Mouse (Mus musculus): ENCODE results near the gene Usf2. TPM values are rescaled to one million over a fixed set of nuclear protein-coding genes. Genes with fewer than 3 reads are reported as not detected.

Usf2 gene
- polyA plus RNA-seq, 1 experiment from 2014 or later, result 21.9 TPM

- no peak overlapping the region for H3K27ac ChIP-seq
- H3K9me3 ChIP-seq (replicated peaks; ENCODE audit: low read length), result no peaks in the 10 kb centered on the region
- peak overlapping the region; percentile 59 for H3K4me2 ChIP-seq (ENCODE audit: low read length)
- H3K4me3 ChIP-seq (replicated peaks; ENCODE audit: low read depth, low read length), result peak overlapping the region; percentile 17; the same call in 1 of the 2 replicates
- TF ChIP-seq CTCF (IDR thresholded peaks at IDR 0.05; ENCODE audit: low read depth), result peak; percentile 11; the same call in 1 of the 2 replicates
- no peak overlapping the region for H3K9ac ChIP-seq (ENCODE audit: low read depth, low read length)
- H3K4me1 ChIP-seq (replicated peaks; ENCODE audit: insufficient read depth, low read length), result 0 out of 2 replicates have a peak, but pooled peaks cover 8% of the 10 kb centered on the region
- peak; percentile 71 for DNase-seq (ENCODE audit: low spot score)
- ATAC-seq (replicated peaks; ENCODE audit: low FRiP score, low read depth), result peak; percentile 61
- no peaks in the 10 kb centered on the region for H3K36me3 ChIP-seq (ENCODE audit: insufficient read depth, low read length)
- WGBS, result 2% methylated on average over 26 of the region's 26 CpGs
- no peaks in the 10 kb centered on the region for H3K27me3 ChIP-seq (ENCODE audit: insufficient read depth, low read length)
These were observed 48.2 kb downstream of the Usf2 start for GRCm38 (mm10) chr7:30908277-30908991.

DNA sequence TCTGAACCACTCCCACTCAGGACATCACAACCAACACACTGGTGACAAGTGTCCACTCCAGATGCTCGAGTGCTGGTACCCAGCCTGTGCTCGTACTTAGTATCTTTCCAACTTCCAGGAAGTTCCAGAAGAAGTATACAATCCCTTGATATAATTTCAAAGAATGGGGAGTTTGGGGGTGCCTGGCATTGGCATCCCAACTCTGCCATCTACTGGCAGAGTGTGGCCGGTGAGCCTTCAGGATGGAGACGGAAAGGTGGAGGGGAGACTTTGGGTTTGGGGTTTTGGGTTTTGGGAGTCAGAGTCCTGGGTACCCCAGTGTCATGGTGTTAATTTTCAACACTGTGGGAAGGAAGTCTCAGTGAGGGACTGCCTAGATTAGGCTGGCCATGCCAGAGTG, 52.6 kb downstream of the Usf2 start:
- ATAC-seq (replicated peaks; ENCODE audit: low FRiP score, low read depth) (no peak), DNase-seq (ENCODE audit: low spot score) (peak; percentile 29)
- WGBS, result 42% methylated on average over 4 of the region's 4 CpGs
- Histone ChIP-seq H3K36me3 (ENCODE audit: insufficient read depth, low read length) (no peaks in the 10 kb centered on the region), H3K9ac (ENCODE audit: low read depth, low read length) (no peak overlapping the region), H3K27me3 (ENCODE audit: insufficient read depth, low read length) (no peaks in the 10 kb centered on the region), H3K4me3 (replicated peaks; ENCODE audit: low read depth, low read length) (no peak overlapping the region), H3K9me3 (replicated peaks; ENCODE audit: low read length) (no peaks in the 10 kb centered on the region), H3K4me1 (replicated peaks; ENCODE audit: insufficient read depth, low read length) (peaks cover 8% of the 10 kb centered on the region; the same call in 1 of the 2 replicates), H3K4me2 (ENCODE audit: low read length) (no peak overlapping the region), H3K27ac (no peak overlapping the region)
- TF ChIP-seq CTCF (IDR thresholded peaks at IDR 0.05; ENCODE audit: low read depth), result peak; percentile 73

Other genes starting within 250 kb of the Usf2 start
- 4.6 and 5.0 TPM in 2 replicates for gene Atp4a, start 244.6 kb downstream of the Usf2 start, polyA plus RNA-seq (2015; fragmentation: Nextera tagmentation; extraction: Ambion mirVana)
- gene Tmem147, start 227.3 kb downstream of the Usf2 start, polyA plus RNA-seq (2015; fragmentation: Nextera tagmentation; extraction: Ambion mirVana), result 320 and 325 TPM in 2 replicates
- 0.15 and 0.32 TPM in 2 replicates for gene Gapdhs, start 213.1 kb downstream of the Usf2 start, polyA plus RNA-seq (2015; fragmentation: Nextera tagmentation; extraction: Ambion mirVana)
- 2.4 and 2.5 TPM in 2 replicates for gene Sbsn, start 205.3 kb downstream of the Usf2 start, polyA plus RNA-seq (2015; fragmentation: Nextera tagmentation; extraction: Ambion mirVana)
- gene Dmkn, start 193.0 kb downstream of the Usf2 start, polyA plus RNA-seq (2015; fragmentation: Nextera tagmentation; extraction: Ambion mirVana), result 1.7 and 2.7 TPM in 2 replicates
- gene Krtdap, start 168.9 kb downstream of the Usf2 start, polyA plus RNA-seq (2015; fragmentation: Nextera tagmentation; extraction: Ambion mirVana), result 1.4 and 3.4 TPM in 2 replicates
- 0.06 and 0.16 TPM in 2 replicates for gene Ffar2, start 133.0 kb downstream of the Usf2 start, polyA plus RNA-seq (2015; fragmentation: Nextera tagmentation; extraction: Ambion mirVana)
- 0.20 TPM in 1 of 2 replicates, not detected in the other for gene Ffar3, start 100.6 kb downstream of the Usf2 start, polyA plus RNA-seq (2015; fragmentation: Nextera tagmentation; extraction: Ambion mirVana)
- gene Ffar1, start 95.2 kb downstream of the Usf2 start, polyA plus RNA-seq (2015; fragmentation: Nextera tagmentation; extraction: Ambion mirVana), result 0.03 TPM in 1 of 2 replicates, not detected in the other
- 0.20 and 0.45 TPM in 2 replicates for gene Cd22, start 76.5 kb downstream of the Usf2 start, polyA plus RNA-seq (2015; fragmentation: Nextera tagmentation; extraction: Ambion mirVana)
- 0.79 and 0.91 TPM in 2 replicates for gene Mag, start 41.9 kb downstream of the Usf2 start, polyA plus RNA-seq (2015; fragmentation: Nextera tagmentation; extraction: Ambion mirVana)
- not detected in 2 replicates for gene Hamp2, start 32.1 kb downstream of the Usf2 start, polyA plus RNA-seq (2015; fragmentation: Nextera tagmentation; extraction: Ambion mirVana)
- gene Hamp, start 12.8 kb downstream of the Usf2 start, polyA plus RNA-seq (2015; fragmentation: Nextera tagmentation; extraction: Ambion mirVana), result not detected in 2 replicates
- gene Lsr, start 16.7 kb upstream of the Usf2 start, polyA plus RNA-seq (2015; fragmentation: Nextera tagmentation; extraction: Ambion mirVana), result 58.4 and 60.6 TPM in 2 replicates
- gene Fam187b, start 17.0 kb upstream of the Usf2 start, polyA plus RNA-seq (2015; fragmentation: Nextera tagmentation; extraction: Ambion mirVana), result 8.9 and 9.2 TPM in 2 replicates
- 31.5 and 35.9 TPM in 2 replicates for gene Fxyd5, start 85.7 kb upstream of the Usf2 start, polyA plus RNA-seq (2015; fragmentation: Nextera tagmentation; extraction: Ambion mirVana)
- gene Fxyd7, start 94.7 kb upstream of the Usf2 start, polyA plus RNA-seq (2015; fragmentation: Nextera tagmentation; extraction: Ambion mirVana), result 6.1 and 8.5 TPM in 2 replicates
- gene Fxyd1, start 100.4 kb upstream of the Usf2 start, polyA plus RNA-seq (2015; fragmentation: Nextera tagmentation; extraction: Ambion mirVana), result 62.0 and 76.3 TPM in 2 replicates
- gene Lgi4, start 102.5 kb upstream of the Usf2 start, polyA plus RNA-seq (2015; fragmentation: Nextera tagmentation; extraction: Ambion mirVana), result 0.24 and 0.34 TPM in 2 replicates
- 16.9 and 22.5 TPM in 2 replicates for gene Fxyd3, start 119.9 kb upstream of the Usf2 start, polyA plus RNA-seq (2015; fragmentation: Nextera tagmentation; extraction: Ambion mirVana)
- 106 and 110 TPM in 2 replicates for gene Hpn, start 158.5 kb upstream of the Usf2 start, polyA plus RNA-seq (2015; fragmentation: Nextera tagmentation; extraction: Ambion mirVana)
- 2.2 and 2.8 TPM in 2 replicates for gene Scn1b, start 170.2 kb upstream of the Usf2 start, polyA plus RNA-seq (2015; fragmentation: Nextera tagmentation; extraction: Ambion mirVana)
- 36.2 and 36.3 TPM in 2 replicates for gene Gramd1a, start 199.1 kb upstream of the Usf2 start, polyA plus RNA-seq (2015; fragmentation: Nextera tagmentation; extraction: Ambion mirVana)